Mouse (Mus musculus) MEL (cell line): ENCODE data around the gene Vwa8.

Experiments used
- CHD1 ChIP-seq: IDR thresholded peaks from 2 replicates; pipeline ENCODE4 v1.6.1; 2012; ENCODE audit warnings: low read depth, mild to moderate bottlenecking, inconsistent platforms, low read length, improper control_type of control experiment
- CHD2 ChIP-seq: IDR thresholded peaks from 2 replicates; pipeline ENCODE4 v1.6.1; 2011; ENCODE audit warnings: low read length, improper control_type of control experiment
- CTCF ChIP-seq, 3 experiments: IDR thresholded peaks in 2 of 3; conservative IDR thresholded peaks in 1 of 3; 2 replicates each; pipeline ENCODE4 v1.5.1; 2011 to 2012; ENCODE audit warnings: low read length in 3 of 3, low read depth in 2 of 3, mild to moderate bottlenecking in 2 of 3, improper control_type of control experiment in 1 of 3, inconsistent platforms in 1 of 3, mixed read lengths in 1 of 3, moderate library complexity in 1 of 3; ENCODE audit not compliant: control insufficient read depth in 1 of 3, insufficient read depth in 1 of 3, poor library complexity in 1 of 3, severe bottlenecking in 1 of 3
- GATA1 ChIP-seq: IDR thresholded peaks from 2 replicates; pipeline ENCODE4 v1.6.1; 2011; ENCODE audit warnings: low read depth, low read length, improper control_type of control experiment
- MEF2A ChIP-seq: IDR thresholded peaks from 2 replicates; pipeline ENCODE4 v1.6.1; 2014; ENCODE audit warnings: low read depth, mild to moderate bottlenecking, inconsistent platforms, low read length, improper control_type of control experiment; ENCODE audit not compliant: poor library complexity, insufficient replicate concordance, severe bottlenecking; ENCODE audit errors: extremely low read depth
- MXI1 ChIP-seq: IDR thresholded peaks from 2 replicates; pipeline ENCODE4 v1.6.1; 2011; ENCODE audit warnings: mild to moderate bottlenecking, low read depth, low read length, improper control_type of control experiment
- NRF1 ChIP-seq: IDR thresholded peaks from 2 replicates; pipeline ENCODE4 v1.6.1; 2014; ENCODE audit warnings: low read depth, mild to moderate bottlenecking, inconsistent platforms, low read length, improper control_type of control experiment, moderate library complexity; ENCODE audit not compliant: poor library complexity, insufficient read depth, severe bottlenecking
- POLR2A ChIP-seq, 2 experiments: IDR thresholded peaks; 2 replicates each; pipeline ENCODE4 v1.6.1; 2011 to 2012; ENCODE audit warnings: low read length in 2 of 2, mild to moderate bottlenecking in 2 of 2, control low read depth in 1 of 2, improper control_type of control experiment in 1 of 2, low read depth in 1 of 2, moderate library complexity in 1 of 2; ENCODE audit not compliant: control insufficient read depth in 1 of 2, insufficient read depth in 1 of 2, poor library complexity in 1 of 2
- SIN3A ChIP-seq: IDR thresholded peaks from 2 replicates; pipeline ENCODE4 v1.6.1; 2012; ENCODE audit warnings: low read length, improper control_type of control experiment, inconsistent platforms
- TAL1 ChIP-seq: IDR thresholded peaks from 2 replicates; pipeline ENCODE4 v1.6.1; 2012; ENCODE audit warnings: mild to moderate bottlenecking, inconsistent platforms, low read length, moderate library complexity, mixed read lengths
- TBP ChIP-seq: IDR thresholded peaks from 2 replicates; pipeline ENCODE4 v1.8.0; 2011; ENCODE audit warnings: low read depth, low read length, improper control_type of control experiment
- USF1 ChIP-seq: IDR thresholded peaks from 2 replicates; pipeline ENCODE4 v1.6.1; 2014; ENCODE audit warnings: low read depth, mild to moderate bottlenecking, inconsistent platforms, low read length, improper control_type of control experiment, moderate library complexity
- ZMIZ1 ChIP-seq: IDR thresholded peaks from 2 replicates; pipeline ENCODE4 v1.6.1; 2012; ENCODE audit warnings: low read depth, mild to moderate bottlenecking, inconsistent platforms, low read length, improper control_type of control experiment, moderate library complexity
- ZNF384 ChIP-seq: IDR thresholded peaks from 2 replicates; pipeline ENCODE4 v1.6.1; 2012; ENCODE audit warnings: low read depth, mild to moderate bottlenecking, inconsistent platforms, low read length, improper control_type of control experiment

GRCm38 (mm10) chr14:79226741-79227140 is 377.9 kb downstream of the Vwa8 start:
- TF ChIP-seq ZNF384 (no peak), CTCF (IDR thresholded peaks at IDR 0.05 in 2 of 3, conservative IDR thresholded peaks at IDR 0.05 in 1 of 3; ENCODE audit: control insufficient read depth in 1 of 3, insufficient read depth in 1 of 3, low read depth in 2 of 3, low read length in 3 of 3, poor library complexity in 1 of 3, severe bottlenecking in 1 of 3) (no peak), POLR2A (IDR thresholded peaks at IDR 0.05; ENCODE audit: control insufficient read depth in 1 of 2, insufficient read depth in 1 of 2, low read depth in 1 of 2, low read length in 2 of 2, poor library complexity in 1 of 2) (no peak), MEF2A (no peak), CHD2 (no peak), TAL1 (no peak), USF1 (no peak), NRF1 (no peak), TBP (no peak), SIN3A (no peak), CHD1 (no peak), GATA1 (no peak), MXI1 (no peak), ZMIZ1 (no peak)
